Mouse (Mus musculus) embryonic facial prominence, embryonic 13.5 days (tissue): Measurements from ENCODE around the gene Sh3bp1. TPM values are rescaled to one million over a fixed set of nuclear protein-coding genes. Genes with fewer than 3 reads are reported as not detected.

Experiments
- ATAC-seq: fragments of 200-750 bp; cut with Nextera tagmentation; 2 replicates; pipeline ENCODE4 v1.8.0; 2017; ENCODE audit warnings: low read depth; ENCODE audit not compliant: insufficient number of reproducible peaks, insufficient read depth, low FRiP score, low TSS enrichment
- H3K27ac ChIP-seq: fragments of 300-500 bp; sonication (generic); 2 replicates; pipeline ENCODE4 v1.5.1; 2015; ENCODE audit warnings: moderate library complexity, mild to moderate bottlenecking, inconsistent platforms
- H3K27me3 ChIP-seq: fragments of 300-500 bp; sonication (generic); 2 replicates; pipeline ENCODE4 v1.6.1; 2015; ENCODE audit warnings: mild to moderate bottlenecking, inconsistent platforms
- H3K36me3 ChIP-seq: fragments of 300-500 bp; sonication (generic); 2 replicates; pipeline ENCODE4 v1.6.1; 2015; ENCODE audit warnings: mild to moderate bottlenecking, inconsistent platforms
- H3K4me1 ChIP-seq: fragments of 300-500 bp; sonication (generic); 2 replicates; pipeline ENCODE4 v1.6.1; 2015; ENCODE audit warnings: inconsistent platforms
- H3K4me2 ChIP-seq: fragments of 300-500 bp; sonication (generic); 2 replicates; pipeline ENCODE4 v1.6.1; 2015; ENCODE audit warnings: moderate library complexity, mild to moderate bottlenecking, inconsistent platforms
- H3K4me3 ChIP-seq: fragments of 300-500 bp; sonication (generic); 2 replicates; pipeline ENCODE4 v1.5.1; 2015; ENCODE audit warnings: mild to moderate bottlenecking, inconsistent platforms
- H3K9ac ChIP-seq: fragments of 300-500 bp; sonication (generic); 2 replicates; pipeline ENCODE4 v1.6.1; 2015; ENCODE audit warnings: mild to moderate bottlenecking, inconsistent platforms
- H3K9me3 ChIP-seq: fragments of 300-500 bp; sonication (generic); 2 replicates; pipeline ENCODE4 v1.6.1; 2016; ENCODE audit warnings: inconsistent platforms
- WGBS: fragments of 180-500 bp; shearing (Covaris S2); methylation state at CpG from one replicate; pipeline ENCODE4 v1.1.7; 2015; ENCODE audit warnings: mixed read lengths; 5-methylcytosine and 5-hydroxymethylcytosine counted together
- polyA plus RNA-seq: library from polyadenylated mRNA; unstranded; fragments of >200 nt; fragmentation: Nextera tagmentation; extraction: Ambion mirVana; gene quantifications from 2 replicates; pipeline ENCODE4 v1.2.1, GENCODE M21; 2015

The Sh3bp1 gene
- polyA plus RNA-seq, 1 experiment from 2014 or later, result 54.4 TPM

DNA sequence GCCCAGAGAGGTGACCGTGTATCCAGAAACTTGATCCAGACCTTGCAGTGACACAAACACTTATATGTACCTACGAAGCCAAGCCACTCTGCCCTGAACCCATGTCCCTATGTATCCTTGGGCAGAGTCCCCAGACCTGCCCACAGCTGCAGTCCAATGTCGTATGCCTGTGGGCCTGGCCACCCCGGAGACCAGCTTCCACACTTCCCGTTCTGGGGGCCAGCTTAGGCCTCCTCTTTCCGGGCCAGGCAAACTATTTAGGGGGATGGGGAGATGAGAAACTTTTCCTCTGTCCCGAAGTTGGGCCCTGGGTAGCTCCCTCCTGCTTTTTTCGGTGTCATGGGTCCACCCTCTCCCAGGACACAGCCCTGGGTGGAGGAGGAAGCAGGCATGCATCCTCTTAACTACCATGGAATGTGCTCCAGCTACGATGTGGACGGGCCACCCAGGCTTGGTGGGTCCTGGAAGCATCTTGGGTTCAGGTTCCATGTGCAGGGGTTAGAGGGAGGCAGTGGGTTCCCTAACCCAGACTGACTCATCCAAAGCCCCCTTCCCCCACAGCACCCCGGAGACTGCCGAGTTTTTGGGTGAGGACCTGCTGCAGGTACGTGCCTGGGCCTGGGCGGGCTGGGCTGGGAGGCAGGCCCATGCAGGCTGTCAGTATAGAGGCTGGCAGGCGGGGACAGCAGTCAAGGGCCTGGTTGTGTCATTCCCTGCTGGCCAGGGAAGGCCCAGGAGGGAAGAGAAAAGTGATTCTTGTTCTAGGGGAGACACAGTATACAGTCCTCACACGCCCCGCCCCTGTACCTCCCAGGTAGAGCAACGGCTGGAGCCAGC lies 1.2 kb downstream of the Sh3bp1 start:
- H3K27me3 ChIP-seq, result no peaks in the 10 kb centered on the region
- H3K9me3 ChIP-seq, result no peaks in the 10 kb centered on the region
- H3K4me1 ChIP-seq, result peaks cover 57% of the 10 kb centered on the region
- H3K27ac ChIP-seq, result peak overlapping the region; percentile 87
- peak overlapping the region; percentile 83 for H3K4me3 ChIP-seq
- WGBS, result 8% methylated on average over 18 of the region's 18 CpGs
- H3K9ac ChIP-seq, result peak overlapping the region; percentile 86
- H3K36me3 ChIP-seq, result peaks cover 37% of the 10 kb centered on the region
- 0 out of 2 replicates have a peak, but pooled peaks have one; percentile 26 for ATAC-seq
- H3K4me2 ChIP-seq, result peak overlapping the region; percentile 88

DNA sequence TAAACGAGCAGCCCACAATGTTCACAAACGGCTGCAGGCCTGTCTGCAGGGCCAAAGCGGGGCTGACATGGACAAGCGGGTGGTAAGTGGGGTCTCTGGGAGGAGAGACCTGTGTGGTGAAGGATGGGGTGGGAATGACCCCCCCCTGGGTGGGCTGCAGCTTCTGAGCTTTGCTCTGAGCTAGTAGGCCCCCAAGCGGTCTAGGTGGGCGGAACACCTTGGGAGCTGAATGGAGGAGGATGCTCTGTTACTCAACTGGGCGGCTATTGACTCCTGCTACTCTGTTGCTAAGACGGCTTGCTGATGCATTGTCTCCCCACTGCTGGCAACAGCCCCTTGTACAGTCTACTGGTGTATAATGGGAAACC lies 1.8 kb downstream of the Sh3bp1 start:
- ATAC-seq, result 0 out of 2 replicates have a peak, but pooled peaks have one; percentile 8
- Histone ChIP-seq H3K27ac (peak overlapping the region; percentile 87), H3K9ac (peak overlapping the region; percentile 86), H3K4me3 (peak overlapping the region; percentile 83), H3K27me3 (no peaks in the 10 kb centered on the region), H3K4me1 (peaks cover 50% of the 10 kb centered on the region), H3K4me2 (peak overlapping the region; percentile 88), H3K9me3 (no peaks in the 10 kb centered on the region), H3K36me3 (peaks cover 43% of the 10 kb centered on the region)
- 31% methylated on average over 8 of the region's 8 CpGs for WGBS

DNA sequence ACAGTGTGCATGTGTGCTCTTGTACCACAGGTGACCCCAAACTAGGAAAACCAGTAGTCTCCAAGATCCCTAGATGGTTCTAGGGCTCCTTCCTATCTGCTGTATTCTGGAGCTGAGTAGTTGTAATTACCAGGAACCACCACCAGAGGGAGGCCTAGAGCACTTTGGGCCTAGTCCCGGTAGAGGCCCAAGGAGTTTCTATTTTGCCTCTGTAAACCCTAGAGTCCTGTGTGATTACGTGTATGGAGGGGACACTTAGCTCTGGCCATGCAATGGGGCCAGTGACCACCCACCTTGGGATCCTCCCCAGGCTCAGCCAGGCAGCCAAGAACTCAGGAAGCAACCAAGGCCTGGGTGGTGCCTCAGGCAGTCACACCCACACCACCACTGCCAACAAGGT lies 3.7 kb downstream of the Sh3bp1 start:
- Histone ChIP-seq H3K4me2 (0 out of 2 replicates have a peak overlapping the region, but pooled peaks have one; percentile 24), H3K9me3 (no peaks in the 10 kb centered on the region), H3K27me3 (no peaks in the 10 kb centered on the region), H3K27ac (no peak overlapping the region), H3K4me1 (peaks cover 35% of the 10 kb centered on the region), H3K4me3 (no peak overlapping the region), H3K9ac (peak overlapping the region; percentile 44; the same call in 1 of the 2 replicates), H3K36me3 (peaks cover 62% of the 10 kb centered on the region)
- no peak for ATAC-seq
- 0% methylated on average over 2 of the region's 2 CpGs for WGBS

- Histone ChIP-seq H3K4me2 (no peak overlapping the region), H3K36me3 (peaks cover 84% of the 10 kb centered on the region), H3K4me3 (no peak overlapping the region), H3K27me3 (no peaks in the 10 kb centered on the region), H3K9me3 (no peaks in the 10 kb centered on the region), H3K4me1 (peaks cover 8% of the 10 kb centered on the region), H3K9ac (no peak overlapping the region), H3K27ac (0 out of 2 replicates have a peak overlapping the region, but pooled peaks have one; percentile 7)
- no peak for ATAC-seq
- 57% methylated on average over 7 of the region's 7 CpGs for WGBS
Measured at GRCm38 (mm10) chr15:78908399-78908798, 8.8 kb downstream of the Sh3bp1 start.

- Histone ChIP-seq H3K9ac (0 out of 2 replicates have a peak overlapping the region, but pooled peaks have one; percentile 6), H3K27ac (peak overlapping the region; percentile 7; the same call in 1 of the 2 replicates), H3K4me3 (no peak overlapping the region), H3K27me3 (no peaks in the 10 kb centered on the region), H3K36me3 (peaks cover 78% of the 10 kb centered on the region), H3K9me3 (no peaks in the 10 kb centered on the region), H3K4me1 (peaks cover 9% of the 10 kb centered on the region), H3K4me2 (no peak overlapping the region)
- ATAC-seq, result no peak
- WGBS, result 86% methylated on average over 8 of the region's 8 CpGs
Measured at GRCm38 (mm10) chr15:78908982-78909381, 9.4 kb downstream of the Sh3bp1 start.

- 36% methylated on average over 9 of the region's 9 CpGs for WGBS
- Histone ChIP-seq H3K27me3 (no peaks in the 10 kb centered on the region), H3K27ac (no peak overlapping the region), H3K9ac (no peak overlapping the region), H3K9me3 (no peaks in the 10 kb centered on the region), H3K4me2 (no peak overlapping the region), H3K4me1 (peaks cover 35% of the 10 kb centered on the region), H3K4me3 (no peak overlapping the region), H3K36me3 (peaks cover 48% of the 10 kb centered on the region)
- no peak for ATAC-seq
Measured at GRCm38 (mm10) chr15:78912040-78912439, 12.5 kb downstream of the Sh3bp1 start.

GRCm38 (mm10) chr15:78913632-78914090 lies 14.1 kb downstream of the Sh3bp1 start, which contains the start of gene Pdxp:
Gene Pdxp (plus strand): TSS chr15:78913919.
- Histone ChIP-seq H3K9me3 (no peaks in the 10 kb centered on the region), H3K4me2 (peak within 1 kb of the TSS; percentile 92), H3K9ac (peak within 1 kb of the TSS; percentile 85), H3K27ac (peak within 1 kb of the TSS; percentile 94), H3K4me1 (peaks cover 44% of the 10 kb centered on the region), H3K4me3 (peak within 1 kb of the TSS; percentile 76), H3K36me3 (peaks cover 40% of the 10 kb centered on the region), H3K27me3 (no peaks in the 10 kb centered on the region)
- under 1% methylated on average over 50 of the region's 51 CpGs for WGBS
- ATAC-seq, result peak; percentile 91

- under 1% methylated on average over 86 of the region's 87 CpGs for WGBS
- ATAC-seq, result peak; percentile 29
- Histone ChIP-seq H3K9me3 (no peaks in the 10 kb centered on the region), H3K4me1 (peaks cover 44% of the 10 kb centered on the region), H3K9ac (peak overlapping the region; percentile 85), H3K36me3 (peaks cover 39% of the 10 kb centered on the region), H3K4me3 (peak overlapping the region; percentile 76), H3K27me3 (no peaks in the 10 kb centered on the region), H3K4me2 (peak overlapping the region; percentile 92), H3K27ac (peak overlapping the region; percentile 94)
Measured at GRCm38 (mm10) chr15:78914091-78914822, 14.7 kb downstream of the Sh3bp1 start.

- peaks cover 44% of the 10 kb centered on the region for H3K4me1 ChIP-seq
- WGBS, result 48% methylated on average over 8 of the region's 8 CpGs
Measured at GRCm38 (mm10) chr15:78914823-78915659, 15.5 kb downstream of the Sh3bp1 start.

GRCm38 (mm10) chr15:78915660-78916017 lies 16.1 kb downstream of the Sh3bp1 start:
- 9% methylated on average over 8 of the region's 8 CpGs for WGBS
- ATAC-seq, result peak; percentile 8; the same call in 1 of the 2 replicates
- Histone ChIP-seq H3K27ac (peak overlapping the region; percentile 66), H3K4me1 (peaks cover 44% of the 10 kb centered on the region), H3K4me3 (peak overlapping the region; percentile 76), H3K4me2 (peak overlapping the region; percentile 92), H3K9ac (peak overlapping the region; percentile 85), H3K36me3 (peaks cover 31% of the 10 kb centered on the region), H3K27me3 (no peaks in the 10 kb centered on the region), H3K9me3 (no peaks in the 10 kb centered on the region)

More at GRCm38 (mm10) chr15:78914823-78915659, 15.5 kb downstream of the Sh3bp1 start:
- Histone ChIP-seq H3K4me3 (peak overlapping the region; percentile 76), H3K27ac (0 out of 2 replicates have a peak overlapping the region, but pooled peaks have one; percentile 94), H3K9me3 (no peaks in the 10 kb centered on the region), H3K27me3 (no peaks in the 10 kb centered on the region), H3K36me3 (peaks cover 37% of the 10 kb centered on the region), H3K4me2 (peak overlapping the region; percentile 92), H3K9ac (peak overlapping the region; percentile 85)
- no peak for ATAC-seq
